Mouse (Mus musculus) liver, postnatal 0 days (tissue): ENCODE measurements at regions not wholly inside any gene's neighbourhood (a gene's known extent, or its start where the extent isn't known, plus 50 kb on each side); places are given as distances from the start of the nearest gene placed in this dataset.

Experiments
- ATAC-seq: fragments of 200-750 bp; cut with Nextera tagmentation; 2 replicates; pipeline ENCODE4 v1.8.0; 2017; ENCODE audit warnings: mild to moderate bottlenecking, moderate library complexity
- DNase-seq: peaks from one replicate; pipeline ENCODE4 v3.0.0-alpha.2; 2016
- H3K27ac ChIP-seq: fragments of 300-500 bp; sonication (generic); 2 replicates; pipeline ENCODE4 v1.5.1; 2014; ENCODE audit warnings: antibody characterized with exemption, moderate library complexity, mild to moderate bottlenecking, low read depth
- H3K27me3 ChIP-seq: fragments of 300-500 bp; sonication (generic); 2 replicates; pipeline ENCODE4 v1.6.1; 2014; ENCODE audit warnings: low read length, control low read depth, mixed read lengths; ENCODE audit not compliant: insufficient read depth
- H3K36me3 ChIP-seq: fragments of 300-500 bp; sonication (generic); replicated peaks from 2 replicates; pipeline ENCODE4 v1.6.1; 2014; ENCODE audit warnings: mild to moderate bottlenecking, control low read depth, low read length, moderate library complexity, mixed read lengths; ENCODE audit not compliant: insufficient read depth
- H3K4me1 ChIP-seq: fragments of 300-500 bp; sonication (generic); 2 replicates; pipeline ENCODE4 v1.6.1; 2014; ENCODE audit warnings: antibody characterized with exemption, mild to moderate bottlenecking, control low read depth; ENCODE audit not compliant: insufficient read depth
- H3K4me2 ChIP-seq: fragments of 300-500 bp; sonication (generic); 2 replicates; pipeline ENCODE4 v1.6.1; 2014; ENCODE audit warnings: low read depth, mild to moderate bottlenecking, low read length, moderate library complexity, mixed read lengths
- H3K4me3 ChIP-seq: fragments of 300-500 bp; sonication (generic); 2 replicates; pipeline ENCODE4 v1.5.1; 2014; ENCODE audit warnings: low read depth, low read length
- H3K9ac ChIP-seq: fragments of 300-500 bp; sonication (generic); replicated peaks from 2 replicates; pipeline ENCODE4 v1.6.1; 2014; ENCODE audit warnings: mild to moderate bottlenecking, moderate library complexity
- H3K9me3 ChIP-seq: fragments of 300-500 bp; sonication (generic); 2 replicates; pipeline ENCODE4 v1.6.1; 2016; ENCODE audit warnings: mild to moderate bottlenecking, control low read depth, low read length, mixed read lengths
- CTCF ChIP-seq: sonication (generic); IDR thresholded peaks from 2 replicates; pipeline ENCODE4 v1.5.1; 2016; ENCODE audit warnings: antibody characterized with exemption, low read depth
- EP300 ChIP-seq: IDR thresholded peaks from 2 replicates; pipeline ENCODE4 v1.6.1; 2016; ENCODE audit warnings: antibody characterized with exemption, low read depth, mild to moderate bottlenecking
- WGBS: fragments of 180-500 bp; shearing (Covaris S2); extraction: QIAGEN DNeasy Blood & Tissue Kit; methylation state at CpG from one replicate; pipeline ENCODE4 v1.1.7; 2014; ENCODE audit not compliant: insufficient replicate concordance; 5-methylcytosine and 5-hydroxymethylcytosine counted together

GRCm38 (mm10) chr3:34377329-34377728 lies 272.9 kb upstream of the Sox2 start:
- H3K4me3 ChIP-seq: no peak overlapping the region
- H3K9me3 ChIP-seq: no peaks in the 10 kb centered on the region
- no peak overlapping the region for H3K4me2 ChIP-seq
- no peak for TF ChIP-seq CTCF
- no peak for TF ChIP-seq EP300
- DNase-seq (no peak), ATAC-seq (no peak)
- H3K4me1 ChIP-seq: no peaks in the 10 kb centered on the region
- H3K27ac ChIP-seq: no peak overlapping the region
- H3K9ac ChIP-seq: no peak overlapping the region
- 74% methylated on average over 12 of the region's 12 CpGs for WGBS
- H3K27me3 ChIP-seq: no peaks in the 10 kb centered on the region
- H3K36me3 ChIP-seq: no peaks in the 10 kb centered on the region

GRCm38 (mm10) chr3:34371418-34371817 lies 278.8 kb upstream of the Sox2 start:
- no peak for ATAC-seq
- H3K4me1 ChIP-seq: no peaks in the 10 kb centered on the region
- TF ChIP-seq EP300 (no peak), CTCF (no peak)

GRCm38 (mm10) chr3:34338100-34338499 lies 257.0 kb upstream of the Dnajc19 start:
- Histone ChIP-seq H3K36me3 (no peaks in the 10 kb centered on the region), H3K9me3 (no peaks in the 10 kb centered on the region), H3K27me3 (no peaks in the 10 kb centered on the region), H3K27ac (no peak overlapping the region), H3K4me3 (no peak overlapping the region), H3K9ac (no peak overlapping the region), H3K4me2 (no peak overlapping the region), H3K4me1 (no peaks in the 10 kb centered on the region)
- no peak for DNase-seq
- TF ChIP-seq EP300 (no peak), CTCF (no peak)
- no peak for ATAC-seq
- 61% methylated on average over 9 of the region's 9 CpGs for WGBS

More at GRCm38 (mm10) chr3:34371418-34371817, 278.8 kb upstream of the Sox2 start:
- Histone ChIP-seq H3K27me3 (no peaks in the 10 kb centered on the region), H3K27ac (no peak overlapping the region), H3K9me3 (no peaks in the 10 kb centered on the region), H3K4me3 (no peak overlapping the region), H3K4me2 (no peak overlapping the region), H3K9ac (no peak overlapping the region), H3K36me3 (no peaks in the 10 kb centered on the region)
- WGBS: 65% methylated on average over 2 of the region's 2 CpGs
- DNase-seq: no peak

GRCm38 (mm10) chr3:34333555-34333954 lies 252.4 kb upstream of the Dnajc19 start:
- no peak for DNase-seq
- WGBS: 67% methylated on average over 4 of the region's 4 CpGs
- H3K27me3 ChIP-seq: no peaks in the 10 kb centered on the region

GRCm38 (mm10) chr3:34331889-34332276 lies 250.8 kb upstream of the Dnajc19 start:
- DNase-seq (no peak), ATAC-seq (no peak)
- 54% methylated on average over 5 of the region's 5 CpGs for WGBS
- H3K9me3 ChIP-seq: no peaks in the 10 kb centered on the region
- H3K4me3 ChIP-seq: no peak overlapping the region
- TF ChIP-seq EP300: no peak
- no peak for TF ChIP-seq CTCF
- no peak overlapping the region for H3K4me2 ChIP-seq
- H3K27me3 ChIP-seq: no peaks in the 10 kb centered on the region
- H3K36me3 ChIP-seq: no peaks in the 10 kb centered on the region
- no peak overlapping the region for H3K9ac ChIP-seq
- H3K27ac ChIP-seq: no peak overlapping the region
- no peaks in the 10 kb centered on the region for H3K4me1 ChIP-seq

More at GRCm38 (mm10) chr3:34333555-34333954, 252.4 kb upstream of the Dnajc19 start:
- no peaks in the 10 kb centered on the region for H3K9me3 ChIP-seq
- H3K4me1 ChIP-seq: no peaks in the 10 kb centered on the region
- H3K4me2 ChIP-seq: no peak overlapping the region
- H3K36me3 ChIP-seq: no peaks in the 10 kb centered on the region
- no peak overlapping the region for H3K4me3 ChIP-seq
- TF ChIP-seq EP300 (no peak), CTCF (no peak)
- H3K27ac ChIP-seq: no peak overlapping the region
- ATAC-seq: no peak
- H3K9ac ChIP-seq: no peak overlapping the region

- 54% methylated on average over 22 of the region's 22 CpGs for WGBS
- no peaks in the 10 kb centered on the region for H3K27me3 ChIP-seq
- H3K9me3 ChIP-seq: no peaks in the 10 kb centered on the region
- DNase-seq (no peak), ATAC-seq (no peak)
- no peak overlapping the region for H3K4me3 ChIP-seq
- no peak for TF ChIP-seq CTCF
- TF ChIP-seq EP300: no peak
- no peaks in the 10 kb centered on the region for H3K4me1 ChIP-seq
- no peak overlapping the region for H3K9ac ChIP-seq
- H3K4me2 ChIP-seq: no peak overlapping the region
- no peaks in the 10 kb centered on the region for H3K36me3 ChIP-seq
- no peak overlapping the region for H3K27ac ChIP-seq
These were observed 250.1 kb upstream of the Dnajc19 start for GRCm38 (mm10) chr3:34330970-34331888.
